Mouse (Mus musculus): ENCODE measurements at regions not wholly inside any gene's neighbourhood (a gene's known extent, or its start where the extent isn't known, plus 50 kb on each side); places are given as distances from the start of the nearest gene placed in this dataset.

DNA sequence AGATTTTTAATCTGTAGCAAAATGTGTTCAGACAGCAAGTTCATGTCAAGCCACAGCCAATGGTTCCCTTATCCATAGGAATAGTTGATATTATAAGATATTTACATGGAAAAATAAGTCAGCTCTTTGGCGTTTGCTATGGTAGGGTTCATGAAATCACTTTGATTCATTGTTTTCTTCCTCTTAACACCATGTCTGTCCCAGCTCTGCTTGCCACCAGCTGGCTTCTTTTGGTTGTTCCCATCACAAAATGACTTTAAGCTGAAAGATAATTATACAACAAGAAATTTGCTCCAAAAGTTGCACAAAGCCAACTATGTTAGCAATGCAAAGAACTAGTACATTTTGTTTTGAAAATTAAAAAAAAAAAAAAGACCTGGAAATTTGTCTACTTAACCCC, 99.9 kb upstream of the Tcf21 start:
- DNase-seq (ENCODE audit: low read depth, low spot score) = no peak

DNA sequence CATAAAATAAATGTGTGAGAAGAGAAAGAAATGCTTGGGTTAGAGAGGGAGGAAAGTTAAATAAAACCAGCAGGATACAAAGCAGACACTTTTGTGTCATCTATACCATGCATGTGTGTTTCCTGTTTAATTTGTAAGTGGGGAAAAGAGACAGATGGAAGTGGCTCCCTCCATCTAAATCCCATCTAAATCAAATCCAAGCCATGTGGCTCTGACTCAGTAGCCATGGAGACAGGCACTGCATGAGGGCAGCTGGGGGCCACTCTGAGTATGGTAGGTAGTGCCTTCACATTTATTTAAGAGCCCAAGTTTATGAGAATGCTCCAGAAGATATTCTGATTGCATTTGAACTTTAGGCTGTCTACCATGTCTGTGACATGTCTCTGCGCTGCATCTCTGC, 97.8 kb upstream of the Tcf21 start:
- no peak for DNase-seq (ENCODE audit: low read depth, low spot score)

DNA sequence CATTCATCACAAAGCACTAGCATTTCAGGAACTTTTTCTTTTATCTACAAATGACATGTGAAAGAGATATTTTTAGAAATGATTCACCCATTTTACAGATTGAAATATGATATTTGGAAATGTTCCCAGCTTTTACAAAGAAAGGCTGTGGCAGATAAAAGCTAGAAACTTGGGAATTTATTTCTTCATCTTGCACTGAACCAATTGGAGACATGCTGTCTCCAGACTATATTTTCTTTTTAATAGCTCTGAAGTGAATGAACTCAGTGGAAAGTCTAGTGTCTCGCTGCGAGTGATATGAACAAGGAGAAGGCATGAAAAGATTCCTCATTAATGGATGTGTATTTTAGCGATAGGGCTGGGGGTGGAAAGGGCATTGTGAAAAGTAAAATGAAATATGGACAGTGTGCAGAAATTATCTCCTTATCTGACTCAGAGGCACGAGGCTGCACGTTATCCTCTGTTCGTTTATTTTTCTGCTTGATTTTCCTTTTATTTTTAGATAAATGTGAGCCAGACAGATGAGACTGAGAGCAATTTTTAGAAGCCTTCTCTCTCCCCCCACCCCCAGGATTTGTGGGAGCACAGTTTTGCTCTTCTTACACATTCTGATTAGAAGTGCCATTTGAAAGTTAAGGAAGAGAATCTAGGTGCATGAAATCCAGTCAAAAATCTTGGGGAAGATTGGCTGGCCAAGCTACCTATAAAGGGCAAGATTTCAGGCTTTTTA, 96.0 kb upstream of the Tcf21 start:
- DNase-seq (ENCODE audit: low read depth, low spot score) = no peak

DNA sequence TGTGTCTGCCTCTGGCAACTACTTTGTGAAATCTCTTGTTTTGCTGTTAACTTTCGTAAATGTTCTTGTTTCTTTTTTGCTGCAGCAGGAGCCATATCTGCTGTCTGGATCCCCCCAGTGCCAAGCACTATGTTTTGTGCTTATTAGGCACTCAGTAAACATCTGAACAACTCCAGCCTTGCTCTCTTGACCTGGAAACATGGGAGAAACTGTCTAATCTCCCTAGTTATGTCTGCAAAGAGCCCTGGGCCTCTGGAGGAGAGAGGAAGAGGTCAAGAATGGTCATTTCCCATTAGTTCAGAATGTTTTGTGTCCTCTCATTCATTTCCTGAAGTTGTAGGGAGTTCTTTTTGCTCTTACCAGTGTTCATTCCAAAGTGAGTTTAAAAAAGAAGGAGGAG, 93.1 kb upstream of the Tcf21 start:
- no peak for DNase-seq (ENCODE audit: low read depth, low spot score)

GRCm38 (mm10) chr10:22908640-22909039, 88.7 kb upstream of the Tcf21 start:
- no peak for DNase-seq (ENCODE audit: low read depth, low spot score)

- no peak for DNase-seq (ENCODE audit: low read depth, low spot score)
Observed at GRCm38 (mm10) chr10:22905281-22905680, 85.3 kb upstream of the Tcf21 start.

DNA sequence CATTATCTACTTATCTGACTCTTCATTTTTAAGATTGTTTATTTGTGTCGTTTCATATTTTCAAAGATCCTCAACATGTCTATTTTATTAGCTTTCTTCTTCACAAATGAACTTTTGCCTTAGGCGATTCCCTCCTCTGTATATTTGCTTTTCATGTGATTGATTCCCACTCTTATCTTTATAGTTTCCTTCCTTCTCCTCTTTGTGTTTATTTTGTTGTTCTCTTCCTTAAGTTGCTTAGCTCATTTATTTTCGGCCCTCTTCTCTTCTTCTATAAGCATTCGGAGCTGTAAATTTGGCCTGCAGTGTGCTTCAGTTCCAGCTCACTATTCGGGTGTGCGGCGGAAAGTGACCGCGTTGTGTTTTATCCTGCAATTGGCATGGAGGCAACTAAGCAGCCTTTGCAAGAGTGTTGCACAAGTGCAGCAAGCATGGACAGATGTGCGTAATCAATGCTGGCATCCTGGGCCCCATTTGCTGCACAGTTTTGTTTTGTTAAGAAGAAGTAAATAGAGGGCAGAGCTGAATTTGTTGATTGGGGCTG, 73.5 kb upstream of the Tcf21 start:
- DNase-seq (ENCODE audit: low read depth, low spot score) = no peak

DNA sequence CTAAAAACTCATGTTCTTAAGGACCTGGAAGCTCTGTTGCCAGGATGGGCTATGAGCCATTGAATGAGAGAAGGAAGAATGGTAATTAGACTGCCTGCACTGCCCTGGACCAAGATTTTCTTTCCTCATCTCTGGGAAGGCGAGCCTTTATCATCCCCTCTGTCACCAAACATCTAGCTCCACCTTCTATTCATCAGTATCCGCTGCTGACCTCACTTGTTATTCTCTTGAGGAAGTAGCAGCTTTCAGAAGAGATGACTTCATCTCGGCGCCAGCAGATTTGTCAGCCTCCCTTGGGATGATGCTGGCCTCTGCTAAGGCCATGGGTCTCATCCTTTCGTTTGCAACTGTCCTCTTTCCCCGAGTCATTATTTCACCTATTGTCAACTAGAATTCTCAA, 67.5 kb upstream of the Tcf21 start:
- DNase-seq (ENCODE audit: low read depth, low spot score) = no peak

- DNase-seq (ENCODE audit: low read depth, low spot score) = peak; percentile 88
Observed at GRCm38 (mm10) chr10:22879714-22880113, 59.7 kb upstream of the Tcf21 start.

DNA sequence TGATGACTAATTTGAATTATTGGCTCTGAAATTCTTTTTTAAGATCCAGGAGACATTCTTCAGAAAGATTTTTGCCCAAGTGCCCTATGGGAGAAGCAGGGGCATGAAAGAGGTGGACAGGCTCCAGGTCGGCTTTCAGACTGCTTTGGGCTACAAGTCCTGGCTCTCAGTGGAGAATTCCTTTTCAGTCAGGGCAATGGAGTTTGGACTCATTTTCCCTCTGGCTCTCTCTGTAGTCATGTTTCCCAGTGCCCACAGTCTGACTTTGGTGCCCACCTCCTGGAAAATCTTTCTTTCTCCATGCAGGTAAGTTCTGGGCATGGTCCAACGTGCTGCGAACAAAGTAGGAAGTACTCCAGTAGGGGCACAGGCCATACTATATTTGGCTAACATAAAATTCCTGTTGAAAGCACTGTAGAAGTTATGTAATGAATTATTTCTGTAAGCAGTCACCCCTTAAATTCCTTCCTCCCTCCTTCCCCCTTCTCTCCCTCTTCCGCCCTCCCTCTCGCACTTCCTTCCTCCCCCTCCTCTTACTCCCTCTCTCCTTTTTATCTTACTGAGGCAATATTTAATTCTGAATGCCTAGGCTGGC, 57.7 kb upstream of the Tcf21 start:
- DNase-seq (ENCODE audit: low read depth, low spot score) = no peak

DNA sequence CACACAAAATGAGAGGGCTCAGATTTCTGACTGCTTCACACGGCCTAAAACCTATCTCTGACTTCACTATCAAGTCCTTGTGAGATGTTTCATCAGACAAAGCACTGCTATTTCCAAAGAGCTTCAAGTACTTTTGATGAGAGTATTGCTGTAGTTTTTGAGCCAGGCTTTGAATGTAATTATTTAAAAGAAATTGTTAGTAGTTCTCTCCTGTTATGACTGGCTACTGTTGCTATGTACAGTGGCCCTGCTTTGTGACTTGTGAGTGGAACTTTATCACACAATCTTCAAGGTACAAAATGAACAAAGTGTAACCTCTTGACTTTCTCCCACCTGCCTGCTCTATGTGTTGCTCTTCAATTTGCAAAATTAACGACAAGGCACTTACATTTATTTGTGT, 57.1 kb upstream of the Tcf21 start:
- DNase-seq (ENCODE audit: low read depth, low spot score) = no peak

GRCm38 (mm10) chr10:22875675-22876074, 55.7 kb upstream of the Tcf21 start:
- DNase-seq (ENCODE audit: low read depth, low spot score) = no peak

- no peak for DNase-seq (ENCODE audit: low read depth, low spot score)
Observed at GRCm38 (mm10) chr10:22875181-22875580, 55.2 kb upstream of the Tcf21 start.

Data from ES-CJ7 (cell line).